Mouse (Mus musculus) colon, adult 2 months (tissue): ENCODE data around the gene Cubn. TPM values are rescaled to one million over a fixed set of nuclear protein-coding genes. Genes with fewer than 3 reads are reported as not detected.

Experiments used
- polyA plus RNA-seq: library from polyadenylated mRNA; depleted of rRNA; stranded (reverse); fragments of >200 nt; gene quantifications from 2 replicates; pipeline ENCODE4 v1.2.3, GENCODE M21; 2012; rRNA removed

The Cubn gene
- polyA plus RNA-seq = 0.16 and 0.51 TPM in 2 replicates

GRCm38 (mm10) chr2:13491734-13492133 lies at the start of gene Cubn:
Cubn (minus strand) TSS chr2:13491813.

GRCm38 (mm10) chr2:13271165-13271957 lies 220.3 kb downstream of the Cubn start, which contains the start of gene Rsu1:
Rsu1 (minus strand) TSS chr2:13271415.

Other genes with a start within 250 kb of the Cubn start
- 36.3 and 50.1 TPM in 2 replicates for gene Rsu1, start 220.4 kb downstream of the Cubn start, polyA plus RNA-seq
- gene Trdmt1, start 52.9 kb upstream of the Cubn start, polyA plus RNA-seq = 0.81 and 1.0 TPM in 2 replicates
- gene Vim, start 82.1 kb upstream of the Cubn start, polyA plus RNA-seq = 775 and 902 TPM in 2 replicates